Mouse (Mus musculus) stomach, postnatal 0 days (tissue): ENCODE measurements around the gene Papss2.

Experiments
- CTCF ChIP-seq: IDR thresholded peaks from 2 replicates; pipeline ENCODE4 v1.5.1; 2016; ENCODE audit warnings: antibody characterized with exemption, low read depth, mild to moderate bottlenecking, moderate library complexity
- EP300 ChIP-seq: optimal IDR thresholded peaks from 2 replicates; pipeline ENCODE3; 2016; ENCODE audit warnings: antibody characterized with exemption

DNA sequence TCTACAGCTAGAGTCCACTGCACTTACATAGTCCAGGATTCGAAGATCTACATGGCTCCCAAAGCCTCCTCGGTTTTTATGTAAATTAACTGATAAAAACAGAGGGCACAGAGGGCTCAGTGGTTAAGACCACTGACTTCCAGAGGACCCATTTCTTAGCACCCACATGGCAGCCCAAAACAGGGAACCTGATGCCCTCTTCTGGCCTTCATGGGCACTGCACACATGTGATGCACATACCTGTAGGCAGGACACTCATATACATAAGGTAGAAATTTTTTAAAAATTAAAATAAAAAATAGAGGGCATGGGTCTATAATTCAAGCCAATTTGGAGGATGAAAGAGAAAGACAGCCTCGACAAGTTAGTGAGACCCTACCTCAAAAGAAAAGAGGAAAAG lies 48.1 kb downstream of the Papss2 start:
- TF ChIP-seq CTCF = no peak
- TF ChIP-seq EP300 = no peak
